Mouse (Mus musculus) kidney, embryonic 14.5 days (tissue): ENCODE measurements at regions not wholly inside any gene's neighbourhood (a gene's known extent, or its start where the extent isn't known, plus 50 kb on each side); places are given as distances from the start of the nearest gene placed in this dataset.
"Not testable (repeated sequence)": the region's sequence is repeated elsewhere in the genome, so short reads cannot be mapped to it uniquely, and the experiment has no call there.

Source experiments
- ATAC-seq: fragments of 200-750 bp; cut with Nextera tagmentation; 2 replicates; pipeline ENCODE4 v1.8.0; 2017; ENCODE audit warnings: moderate number of reproducible peaks, mild to moderate bottlenecking, moderate TSS enrichment, moderate library complexity; ENCODE audit not compliant: low FRiP score, low TSS enrichment
- H3K27ac ChIP-seq: fragments of 300-500 bp; sonication (generic); 2 replicates; pipeline ENCODE4 v1.5.1; 2014; ENCODE audit warnings: low read depth, mild to moderate bottlenecking, low read length, moderate library complexity, mixed read lengths
- H3K27me3 ChIP-seq: fragments of 300-500 bp; sonication (generic); 2 replicates; pipeline ENCODE4 v1.6.1; 2014; ENCODE audit warnings: mild to moderate bottlenecking, low read length; ENCODE audit not compliant: control insufficient read depth, insufficient read depth
- H3K36me3 ChIP-seq: fragments of 300-500 bp; sonication (generic); 2 replicates; pipeline ENCODE4 v1.6.1; 2014; ENCODE audit warnings: low read length, mixed read lengths; ENCODE audit not compliant: control insufficient read depth, insufficient read depth
- H3K4me1 ChIP-seq: fragments of 300-500 bp; sonication (generic); 2 replicates; pipeline ENCODE4 v1.6.1; 2014; ENCODE audit warnings: low read length, mixed read lengths; ENCODE audit not compliant: control insufficient read depth, insufficient read depth
- H3K4me2 ChIP-seq: fragments of 300-500 bp; sonication (generic); replicated peaks from 2 replicates; pipeline ENCODE4 v1.6.1; 2014; ENCODE audit warnings: low read depth, mild to moderate bottlenecking, low read length
- H3K4me3 ChIP-seq: fragments of 300-500 bp; sonication (generic); 2 replicates; pipeline ENCODE4 v1.5.1; 2014; ENCODE audit warnings: mild to moderate bottlenecking, low read length
- H3K9ac ChIP-seq: fragments of 300-500 bp; sonication (generic); 2 replicates; pipeline ENCODE4 v1.6.1; 2014; ENCODE audit warnings: low read depth, mild to moderate bottlenecking, low read length, moderate library complexity
- H3K9me3 ChIP-seq: fragments of 300-500 bp; sonication (generic); 2 replicates; pipeline ENCODE4 v1.6.1; 2016; ENCODE audit warnings: low read length; ENCODE audit not compliant: control insufficient read depth
- WGBS: fragments of 180-500 bp; shearing (Covaris S2); extraction: QIAGEN DNeasy Blood & Tissue Kit; methylation state at CpG from one replicate; pipeline ENCODE4 v1.1.7; 2014; 5-methylcytosine and 5-hydroxymethylcytosine counted together

GRCm38 (mm10) chr1:23316288-23316687, 81.3 kb downstream of the Ogfrl1 start:
- H3K4me2 ChIP-seq, H3K27me3 ChIP-seq, H3K27ac ChIP-seq, H3K36me3 ChIP-seq, H3K4me1 ChIP-seq, ATAC-seq, H3K9ac ChIP-seq, H3K4me3 ChIP-seq, H3K9me3 ChIP-seq: not testable (repeated sequence)
- WGBS = 97% methylated on average over 2 of the region's 2 CpGs

GRCm38 (mm10) chr1:23314863-23315262, 82.7 kb downstream of the Ogfrl1 start:
- ATAC-seq, H3K27me3 ChIP-seq, H3K4me3 ChIP-seq, H3K4me1 ChIP-seq, H3K9me3 ChIP-seq, H3K4me2 ChIP-seq, H3K9ac ChIP-seq, H3K27ac ChIP-seq, H3K36me3 ChIP-seq: not testable (repeated sequence)
- WGBS = 91% methylated on average over 2 of the region's 2 CpGs

GRCm38 (mm10) chr1:23292718-23293117, 104.9 kb downstream of the Ogfrl1 start:
- Histone ChIP-seq H3K27ac (no peak overlapping the region), H3K4me2 (no peak overlapping the region), H3K36me3 (peaks cover 4% of the 10 kb centered on the region; the same call in 1 of the 2 replicates), H3K4me1 (no peaks in the 10 kb centered on the region), H3K9ac (no peak overlapping the region), H3K27me3 (no peaks in the 10 kb centered on the region), H3K9me3 (no peaks in the 10 kb centered on the region), H3K4me3 (no peak overlapping the region)
- no peak for ATAC-seq
- 90% methylated on average over 1 of the region's 1 CpGs for WGBS

GRCm38 (mm10) chr1:23286741-23287140, 110.8 kb downstream of the Ogfrl1 start:
- Histone ChIP-seq H3K4me3 (no peak overlapping the region), H3K4me1 (no peaks in the 10 kb centered on the region), H3K27me3 (no peaks in the 10 kb centered on the region), H3K9me3 (no peaks in the 10 kb centered on the region), H3K4me2 (no peak overlapping the region), H3K9ac (no peak overlapping the region), H3K36me3 (peaks cover 2% of the 10 kb centered on the region; the same call in 1 of the 2 replicates), H3K27ac (no peak overlapping the region)
- 22% methylated on average over 4 of the region's 4 CpGs for WGBS
- ATAC-seq = peak; percentile 57; the same call in 1 of the 2 replicates

GRCm38 (mm10) chr1:23282870-23283219, 114.7 kb downstream of the Ogfrl1 start:
- Histone ChIP-seq H3K4me3 (no peak overlapping the region), H3K4me1 (no peaks in the 10 kb centered on the region), H3K27me3 (no peaks in the 10 kb centered on the region), H3K9ac (no peak overlapping the region), H3K36me3 (peaks cover 5% of the 10 kb centered on the region; the same call in 1 of the 2 replicates), H3K9me3 (no peaks in the 10 kb centered on the region), H3K27ac (no peak overlapping the region), H3K4me2 (no peak overlapping the region)
- WGBS = 98% methylated on average over 4 of the region's 4 CpGs
- ATAC-seq = no peak

- WGBS = 89% methylated on average over 2 of the region's 2 CpGs
- Histone ChIP-seq H3K27me3 (no peaks in the 10 kb centered on the region), H3K36me3 (peaks cover 5% of the 10 kb centered on the region; the same call in 1 of the 2 replicates), H3K4me1 (no peaks in the 10 kb centered on the region), H3K4me3 (no peak overlapping the region), H3K27ac (no peak overlapping the region), H3K4me2 (no peak overlapping the region), H3K9ac (no peak overlapping the region), H3K9me3 (no peaks in the 10 kb centered on the region)
- ATAC-seq = no peak
These were observed 115.2 kb downstream of the Ogfrl1 start for GRCm38 (mm10) chr1:23282215-23282869.

GRCm38 (mm10) chr1:23279827-23280226, 117.7 kb downstream of the Ogfrl1 start:
- Histone ChIP-seq H3K9me3 (no peaks in the 10 kb centered on the region), H3K4me1 (no peaks in the 10 kb centered on the region), H3K4me3 (no peak overlapping the region), H3K27ac (no peak overlapping the region), H3K27me3 (no peaks in the 10 kb centered on the region), H3K36me3 (peaks cover 5% of the 10 kb centered on the region; the same call in 1 of the 2 replicates), H3K4me2 (no peak overlapping the region), H3K9ac (no peak overlapping the region)
- no peak for ATAC-seq
- WGBS = 70% methylated on average over 2 of the region's 2 CpGs

- H3K9me3 ChIP-seq = no peaks in the 10 kb centered on the region
- H3K9ac ChIP-seq = no peak overlapping the region
- no peak overlapping the region; the same call in 1 of the 2 replicates for H3K4me3 ChIP-seq
- 46% methylated on average over 6 of the region's 6 CpGs for WGBS
- H3K27ac ChIP-seq = peak overlapping the region; percentile 47; the same call in 1 of the 2 replicates
- H3K27me3 ChIP-seq = no peaks in the 10 kb centered on the region
- peak overlapping the region; percentile 31 for H3K4me2 ChIP-seq
- ATAC-seq = no peak
- H3K4me1 ChIP-seq = no peaks in the 10 kb centered on the region
- H3K36me3 ChIP-seq = no peaks in the 10 kb centered on the region; the same call in 1 of the 2 replicates
These were observed 125.5 kb downstream of the Ogfrl1 start for GRCm38 (mm10) chr1:23272077-23272476.

- Histone ChIP-seq H3K9ac (no peak overlapping the region), H3K27ac (peak overlapping the region; percentile 71), H3K27me3 (no peaks in the 10 kb centered on the region), H3K4me1 (no peaks in the 10 kb centered on the region), H3K9me3 (no peaks in the 10 kb centered on the region), H3K4me2 (peak overlapping the region; percentile 31), H3K36me3 (no peaks in the 10 kb centered on the region; the same call in 1 of the 2 replicates), H3K4me3 (peak overlapping the region; percentile 12; the same call in 1 of the 2 replicates)
- WGBS = 19% methylated on average over 6 of the region's 6 CpGs
- ATAC-seq = peak; percentile 70
These were observed 126.4 kb downstream of the Ogfrl1 start for GRCm38 (mm10) chr1:23270910-23271822.
